Mouse (Mus musculus) thymus, postnatal 4 days (tissue): ENCODE measurements around the gene Fignl2.
A peak's percentile ranks its signal among the peaks of the same experiment; 100 is the strongest.
"Not testable (repeated sequence)": the region's sequence is repeated elsewhere in the genome, so short reads cannot be mapped to it uniquely, and the experiment has no call there.

Experiments
- DNase-seq: peaks from one replicate; pipeline ENCODE4 v3.0.0; 2021

The Fignl2 gene

DNA sequence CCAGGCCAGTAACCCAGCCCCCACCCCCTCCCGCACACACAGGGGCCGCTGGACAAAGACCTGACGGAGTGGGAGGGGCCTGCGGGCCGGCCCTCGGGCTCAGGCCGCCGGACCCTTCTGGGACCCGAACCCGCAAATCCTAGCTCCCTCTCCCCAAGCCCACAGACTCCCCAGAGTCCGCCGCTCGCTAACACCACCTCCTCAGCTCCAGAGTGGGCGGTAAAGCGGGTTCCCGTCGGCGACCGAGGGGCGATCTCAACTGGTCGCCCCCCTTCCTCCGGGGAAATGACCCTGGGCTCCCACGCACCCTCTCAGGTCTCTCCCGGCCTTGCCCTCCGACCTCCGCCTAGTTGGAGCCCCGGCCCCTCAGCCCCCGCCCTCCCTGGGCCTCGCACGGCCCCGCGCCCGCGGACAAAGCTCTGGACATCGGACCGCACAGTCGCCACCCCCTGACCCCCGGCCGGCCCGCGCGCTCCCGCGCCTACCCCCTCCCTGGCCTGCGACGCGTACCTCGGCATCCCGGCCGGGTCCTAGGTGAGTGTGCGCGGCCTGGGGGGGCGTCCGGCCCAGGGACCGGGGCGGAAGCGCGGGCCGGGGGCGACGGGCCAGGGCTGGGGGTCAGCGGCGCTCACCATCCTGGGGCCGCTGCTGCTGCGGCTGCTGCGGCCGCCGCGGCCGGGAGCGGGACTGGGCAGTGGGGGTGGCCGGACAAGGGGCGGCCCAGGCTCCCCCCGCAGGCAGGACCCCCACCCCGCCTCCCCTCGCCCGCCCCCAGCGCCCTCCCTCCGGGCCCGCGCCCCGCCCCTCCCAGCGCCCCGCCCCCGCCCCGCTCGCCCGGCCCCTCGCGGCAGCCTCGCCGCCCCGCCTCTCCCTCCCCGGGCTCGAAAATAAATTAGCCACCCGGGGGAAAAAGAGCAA, at the start of gene Fignl2:
Gene Fignl2, minus strand, starts transcription at position 755 of the 918 bp plus-strand sequence.
- no peak for DNase-seq

DNA sequence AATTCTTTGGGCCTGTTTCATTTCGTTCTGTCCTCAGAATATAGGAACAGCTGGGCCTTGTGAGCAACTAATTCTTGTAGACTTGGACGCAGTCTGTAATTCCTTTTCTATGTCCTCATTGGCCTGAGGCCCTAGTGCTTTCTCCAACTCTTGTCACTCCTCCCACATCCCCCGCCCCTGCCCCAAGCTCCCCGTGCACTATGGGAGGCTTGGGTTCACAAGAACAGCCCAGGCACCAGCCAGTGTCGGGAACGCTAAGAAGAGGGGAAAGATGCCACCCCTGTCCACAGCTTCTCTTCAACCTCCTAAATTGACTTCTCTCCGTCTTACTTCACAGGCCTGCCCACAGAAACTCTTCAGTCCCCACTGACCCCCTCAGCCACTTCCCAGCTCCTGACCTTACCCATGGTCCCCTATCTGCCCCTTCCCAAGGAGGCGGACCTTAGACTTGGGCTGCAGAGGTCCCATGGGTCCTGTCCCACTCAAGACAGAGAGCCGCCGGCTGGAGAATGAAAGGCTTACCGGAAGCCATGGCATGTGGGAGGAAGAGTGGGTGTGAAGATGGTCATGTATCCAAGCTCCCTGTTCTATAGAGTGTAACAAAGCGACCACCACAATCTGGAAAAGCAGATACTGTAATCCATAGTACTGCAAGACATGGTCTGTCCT, 48.6 kb upstream of the Fignl2 start:
- no peak for DNase-seq

DNA sequence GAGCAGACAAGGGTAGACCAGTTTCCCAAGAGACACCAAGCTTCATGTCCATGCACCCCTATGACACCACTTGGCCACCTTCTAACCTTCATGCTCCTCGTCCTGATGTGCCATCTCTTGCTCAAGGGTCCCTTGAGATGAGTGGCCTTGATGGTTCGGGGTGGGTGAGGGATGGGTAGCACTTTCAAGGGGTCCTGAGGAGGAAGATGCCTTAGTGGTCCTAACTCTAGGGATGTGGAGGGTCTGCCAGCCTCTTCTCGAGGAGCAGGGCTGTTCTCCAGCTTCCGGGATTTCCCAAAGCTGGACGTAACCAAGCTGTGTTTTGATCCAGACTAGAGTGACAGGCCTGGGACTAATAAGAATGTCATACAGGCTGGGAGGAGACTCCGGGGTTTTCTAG, 47.2 kb upstream of the Fignl2 start:
- no peak for DNase-seq

DNA sequence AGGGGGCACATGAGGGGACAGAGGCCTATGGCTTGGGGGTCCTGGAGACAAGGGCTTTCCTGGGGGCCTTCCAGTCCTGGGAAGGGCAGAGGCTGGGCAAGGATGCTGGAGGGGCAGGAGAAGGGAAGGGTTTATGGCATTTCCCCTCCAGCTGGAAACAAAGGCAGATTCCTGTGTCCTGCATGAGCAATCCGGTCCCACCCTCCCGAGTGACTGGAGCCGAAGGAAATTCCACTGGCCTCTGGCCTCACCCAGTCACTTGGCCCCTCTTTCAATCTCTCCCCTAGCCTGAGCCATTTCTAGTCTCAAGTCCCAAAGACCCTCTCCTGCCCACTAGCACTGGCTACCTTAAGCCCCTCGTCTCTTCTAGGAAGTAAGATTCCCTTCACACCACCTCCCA, 44.8 kb upstream of the Fignl2 start:
- DNase-seq = no peak

DNA sequence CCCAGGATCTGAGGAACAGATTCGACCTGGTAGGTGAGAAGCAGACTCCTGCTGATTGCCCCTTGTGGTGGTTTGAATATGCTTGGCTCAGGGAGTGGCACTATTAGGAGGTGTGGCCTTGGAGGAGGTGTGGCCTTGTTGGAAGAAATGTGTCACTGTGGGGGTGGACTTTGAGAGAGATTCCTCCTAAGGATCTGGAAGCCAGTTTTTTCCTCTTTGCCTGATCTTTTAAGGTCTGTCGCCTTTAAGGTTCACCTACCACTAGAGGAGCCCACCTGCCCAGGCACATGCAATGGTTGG, 43.9 kb upstream of the Fignl2 start:
- DNase-seq = no peak

DNA sequence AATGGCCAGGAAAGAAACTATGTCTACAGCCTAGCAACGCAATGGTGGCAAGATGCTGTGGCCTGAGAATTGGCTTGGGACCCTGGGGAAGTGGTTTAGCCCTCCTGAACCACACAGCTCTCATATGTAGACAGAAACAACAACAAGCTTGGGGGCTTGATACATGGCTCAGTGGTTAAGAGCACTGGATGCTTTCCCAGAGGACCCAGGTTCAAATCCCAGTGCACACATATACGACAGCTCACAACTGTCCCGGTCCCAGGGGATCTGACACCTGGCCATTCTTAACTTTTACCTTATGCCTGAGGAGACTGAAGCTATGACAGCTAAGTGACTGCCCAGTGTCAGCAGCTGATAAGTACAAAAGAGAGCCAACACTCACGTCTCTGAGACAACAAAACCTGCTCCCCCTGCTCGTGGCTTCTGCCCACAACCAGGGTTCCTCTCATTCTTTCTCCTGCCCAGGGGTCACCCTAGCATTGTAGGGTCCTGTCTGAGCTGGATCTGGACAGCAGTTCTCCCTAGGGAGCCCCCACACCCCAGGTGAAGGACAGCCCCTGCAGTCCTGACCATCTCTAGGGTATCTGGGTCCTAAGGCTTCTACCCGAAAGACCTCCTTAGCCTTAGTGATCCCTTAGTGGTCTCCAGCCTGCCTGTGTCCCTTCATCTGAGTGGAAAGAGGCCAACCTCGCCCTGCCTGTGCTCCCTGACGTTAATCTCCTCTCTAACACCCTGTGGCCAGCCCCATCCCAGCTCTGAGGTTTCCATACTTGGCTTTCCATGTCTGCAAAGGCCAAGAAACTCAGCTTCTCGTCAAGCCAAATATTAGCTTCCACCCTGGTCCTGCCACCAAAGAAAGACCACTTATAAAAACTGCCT, 43.3 kb upstream of the Fignl2 start:
- no peak for DNase-seq

DNA sequence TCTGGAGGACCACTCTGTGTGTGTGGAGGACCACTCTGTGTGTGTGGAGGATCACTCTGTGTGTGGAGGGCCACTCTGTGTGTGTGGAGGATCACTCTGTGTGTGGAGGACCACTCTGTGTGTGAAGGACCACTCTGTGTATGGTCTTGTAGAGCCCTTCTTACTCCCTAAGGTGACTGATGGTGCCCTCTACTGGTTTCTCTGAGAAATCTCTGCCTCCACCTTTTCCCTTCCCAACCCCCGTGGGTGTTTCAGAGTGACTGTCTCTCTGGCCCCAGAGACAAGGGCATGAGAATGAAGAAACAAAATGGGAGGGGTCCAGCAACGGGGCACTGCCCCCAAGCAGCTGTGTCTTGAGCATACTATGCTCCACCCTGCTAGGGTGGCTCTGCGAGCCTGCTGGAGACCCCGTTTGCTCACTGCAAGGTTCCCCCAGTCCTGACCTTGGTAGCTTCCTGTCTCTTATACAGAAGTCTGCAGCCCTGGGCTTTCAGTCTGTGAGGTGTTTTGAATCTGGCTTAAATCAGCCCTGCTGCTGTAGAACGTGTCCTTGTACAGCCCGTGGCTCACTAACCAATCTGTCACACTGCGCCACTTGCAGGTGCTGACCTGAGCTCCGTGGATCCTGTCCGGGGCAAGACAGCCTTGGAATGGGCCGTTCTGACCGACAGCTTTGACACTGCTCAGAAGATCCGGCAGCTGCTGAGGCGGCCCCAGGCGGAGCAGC, 40.2 kb upstream of the Fignl2 start:
- DNase-seq = no peak

DNA sequence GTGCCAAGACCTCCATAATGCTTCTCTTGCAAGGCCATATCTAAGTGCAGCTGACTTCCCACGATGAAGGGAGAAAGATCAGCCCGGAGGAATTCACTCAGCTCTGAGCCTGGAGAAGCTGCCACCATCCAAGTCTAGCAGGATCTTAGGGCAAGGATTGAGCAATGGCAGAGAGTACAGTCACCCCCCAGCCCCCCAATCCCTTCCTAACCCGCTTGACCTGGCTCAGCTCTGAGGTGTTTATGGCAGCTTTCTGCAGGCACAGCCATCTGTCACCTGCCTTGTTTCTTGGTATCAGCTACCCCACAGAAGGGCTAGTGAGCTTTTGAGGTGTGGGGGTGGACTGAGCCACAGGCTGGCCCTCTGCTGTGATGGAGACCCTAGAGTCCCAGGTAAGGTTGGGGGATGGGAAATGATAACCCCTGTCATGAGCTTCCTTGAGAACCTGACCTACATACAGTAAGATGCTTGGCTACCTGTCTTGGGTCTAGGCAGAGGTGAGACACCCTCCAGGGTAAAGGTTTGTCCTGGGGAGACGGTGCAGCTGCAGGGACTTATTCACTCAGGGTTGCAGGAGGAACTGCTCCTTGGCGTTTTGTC, 37.2 kb upstream of the Fignl2 start, which contains the start of gene Ankrd33:
Gene Ankrd33, plus strand, starts transcription at position 245 of the 600 bp plus-strand sequence.
- DNase-seq = no peak

DNA sequence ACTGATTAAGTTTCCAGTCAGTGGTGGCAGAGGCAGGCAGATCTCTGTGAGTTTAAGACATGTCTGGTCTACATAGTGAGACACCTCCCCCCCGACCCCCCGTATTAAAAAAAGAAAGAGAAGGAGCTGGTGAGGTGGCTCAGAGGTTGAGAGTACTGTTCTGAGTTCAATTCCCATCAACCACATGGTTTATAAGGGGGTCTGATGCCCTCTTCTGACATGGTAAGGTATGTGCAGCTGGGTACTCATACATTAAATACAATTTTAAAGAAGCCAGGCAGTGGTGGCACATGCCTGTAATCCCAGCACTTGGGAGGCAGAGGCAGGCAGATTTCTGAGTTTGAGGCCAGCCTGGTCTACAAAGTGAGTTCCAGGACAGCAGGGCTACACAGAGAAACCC, 35.4 kb upstream of the Fignl2 start:
- not testable (repeated sequence) for DNase-seq

DNA sequence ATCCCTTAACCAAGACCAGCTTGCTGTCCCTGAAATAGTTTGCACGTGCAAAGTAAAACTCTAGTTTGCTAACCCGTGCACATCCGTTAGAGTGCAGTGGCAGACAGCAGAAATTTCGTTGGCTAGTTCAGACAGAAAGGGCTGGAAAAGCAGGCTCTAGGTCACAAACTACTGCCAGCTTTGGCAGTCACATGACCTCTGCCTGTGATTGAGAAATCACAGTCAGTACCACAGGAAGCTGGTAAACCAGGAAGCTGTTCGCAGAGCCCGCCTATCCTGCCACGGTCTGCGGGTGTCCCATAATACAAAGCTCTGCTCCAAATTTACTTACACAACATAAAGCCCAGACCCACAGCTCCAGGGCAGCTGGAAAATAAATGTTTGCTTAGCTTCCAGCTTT, 34.8 kb upstream of the Fignl2 start:
- no peak for DNase-seq

DNA sequence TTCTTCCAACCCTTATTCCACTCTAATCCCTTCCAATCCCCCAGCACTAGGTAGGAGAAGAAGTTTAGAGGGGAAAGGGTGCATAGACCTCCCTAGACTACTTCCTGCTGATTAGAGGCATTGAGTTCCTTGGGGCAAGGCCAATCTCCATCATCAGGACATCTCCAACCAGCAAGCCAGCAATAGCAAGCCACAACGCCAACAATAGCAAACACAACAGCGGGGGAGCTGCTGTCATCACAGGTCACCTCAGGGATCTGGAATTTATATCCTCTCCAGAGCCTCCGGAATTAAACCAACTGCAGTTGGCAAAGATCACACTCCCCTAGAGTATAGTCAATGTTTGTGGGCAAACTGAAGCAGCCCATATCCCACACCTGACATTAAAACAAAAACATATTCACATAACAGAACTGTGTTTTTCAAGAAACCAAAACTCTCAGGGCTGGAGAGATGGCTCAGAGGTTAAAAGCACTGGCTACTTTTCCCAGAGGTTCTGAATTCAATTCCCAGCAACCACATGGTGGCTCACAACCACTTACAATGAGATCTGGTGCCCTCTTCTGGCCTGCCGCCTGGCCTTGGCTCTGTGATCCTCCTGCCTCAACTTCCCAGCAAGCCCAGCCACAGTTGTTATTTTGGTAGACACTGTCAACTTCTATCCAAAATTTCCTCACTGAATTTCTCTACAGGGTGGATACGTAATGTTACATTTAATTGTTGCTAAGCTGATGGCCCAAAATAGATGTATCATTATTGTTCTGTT, 29.7 kb upstream of the Fignl2 start:
- DNase-seq = no peak

DNA sequence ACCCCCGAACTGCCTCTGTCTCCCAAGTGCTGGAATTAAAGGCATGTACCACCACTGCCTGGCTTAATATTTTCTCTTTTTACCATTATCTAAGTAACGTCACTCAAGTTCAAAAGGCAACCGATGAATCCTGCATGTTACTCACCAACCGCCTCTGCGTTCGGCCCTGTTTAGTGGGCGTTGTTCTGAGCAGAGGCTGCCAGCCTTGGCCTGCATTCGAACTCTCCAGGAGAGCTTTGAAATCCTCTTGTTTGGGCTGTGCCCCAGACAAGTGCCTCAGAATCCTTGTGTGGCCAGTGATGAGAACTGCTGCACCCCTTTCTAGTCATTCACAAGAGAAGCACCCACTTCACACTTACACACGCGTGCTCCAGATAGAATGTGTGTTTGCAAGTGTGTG, 27.6 kb upstream of the Fignl2 start:
- DNase-seq = no peak

DNA sequence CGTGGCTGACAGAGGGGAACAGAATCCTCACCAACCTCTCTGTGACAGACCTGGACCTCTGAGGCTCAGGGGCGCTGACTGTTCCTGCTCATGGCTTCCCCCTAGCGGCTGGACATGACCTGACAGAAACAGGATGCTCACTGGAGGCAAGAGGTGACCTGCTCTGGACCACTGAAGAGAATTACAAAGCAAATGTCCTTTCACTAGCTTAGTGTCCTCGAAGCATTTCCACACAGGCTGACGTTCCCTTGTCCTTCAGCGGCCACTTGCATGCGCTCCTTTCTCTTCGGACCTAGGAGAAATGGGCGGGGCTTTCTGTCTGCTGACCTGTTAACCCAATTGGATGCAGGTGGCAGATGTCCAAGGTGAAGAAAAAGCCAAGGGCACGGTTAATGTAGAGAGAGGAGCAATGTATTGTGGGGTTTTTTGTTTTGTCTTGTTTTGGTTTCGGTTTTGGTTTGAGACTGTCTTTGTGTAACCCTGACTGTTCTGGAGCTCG, 27.2 kb upstream of the Fignl2 start:
- peak; percentile 86 for DNase-seq

DNA sequence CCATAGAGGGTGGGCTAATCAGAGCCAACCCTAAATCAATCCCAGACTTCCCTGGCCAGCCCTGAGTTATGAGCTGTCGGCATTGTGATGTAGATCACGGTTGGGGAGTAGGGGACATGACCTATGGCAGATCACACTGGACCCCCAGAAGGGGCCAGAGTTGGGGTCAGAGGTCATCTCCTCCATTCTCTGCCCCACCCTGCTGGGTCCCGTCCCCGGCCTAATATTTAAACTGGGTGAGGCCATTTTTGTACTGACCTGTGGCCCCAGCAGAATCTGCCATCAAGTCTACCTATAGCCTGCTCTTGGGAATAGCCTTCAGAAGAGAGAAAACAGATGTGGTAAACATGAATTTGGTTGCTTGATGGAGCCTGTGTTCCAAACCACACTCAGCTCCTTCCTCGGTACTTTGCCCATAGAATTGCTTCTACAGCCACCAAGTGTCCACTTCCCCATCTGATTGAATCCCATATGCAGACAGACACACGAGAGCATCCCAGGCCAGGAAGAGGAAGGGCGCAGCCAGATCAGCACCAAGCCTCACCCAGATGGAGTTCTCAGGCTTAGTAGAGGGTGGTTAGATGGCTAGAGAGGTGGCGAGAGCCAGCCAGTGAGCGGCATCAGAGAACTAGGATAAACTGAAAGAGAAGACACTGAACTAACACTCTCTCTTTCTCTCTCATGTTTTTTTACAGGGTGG, 25.4 kb upstream of the Fignl2 start:
- no peak for DNase-seq

DNA sequence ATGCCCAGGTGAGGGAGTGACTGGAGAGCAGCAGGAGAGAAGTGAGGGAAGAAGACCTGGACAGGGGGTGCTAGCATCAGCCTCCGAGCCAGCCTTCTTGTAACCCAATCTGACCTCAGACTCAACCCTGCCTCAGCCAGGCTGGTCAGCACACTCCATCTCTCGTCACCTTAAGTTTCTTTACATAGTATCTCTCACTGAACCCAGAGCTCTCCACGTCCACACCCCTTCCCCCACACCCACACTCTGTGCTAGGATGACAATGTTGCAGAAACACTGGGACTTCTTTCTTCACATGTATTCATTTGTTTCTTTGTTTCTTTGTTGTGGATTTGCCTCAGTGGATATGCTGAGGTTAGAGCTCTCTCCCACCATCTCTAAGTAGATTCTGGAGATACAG, 22.6 kb upstream of the Fignl2 start:
- no peak for DNase-seq

DNA sequence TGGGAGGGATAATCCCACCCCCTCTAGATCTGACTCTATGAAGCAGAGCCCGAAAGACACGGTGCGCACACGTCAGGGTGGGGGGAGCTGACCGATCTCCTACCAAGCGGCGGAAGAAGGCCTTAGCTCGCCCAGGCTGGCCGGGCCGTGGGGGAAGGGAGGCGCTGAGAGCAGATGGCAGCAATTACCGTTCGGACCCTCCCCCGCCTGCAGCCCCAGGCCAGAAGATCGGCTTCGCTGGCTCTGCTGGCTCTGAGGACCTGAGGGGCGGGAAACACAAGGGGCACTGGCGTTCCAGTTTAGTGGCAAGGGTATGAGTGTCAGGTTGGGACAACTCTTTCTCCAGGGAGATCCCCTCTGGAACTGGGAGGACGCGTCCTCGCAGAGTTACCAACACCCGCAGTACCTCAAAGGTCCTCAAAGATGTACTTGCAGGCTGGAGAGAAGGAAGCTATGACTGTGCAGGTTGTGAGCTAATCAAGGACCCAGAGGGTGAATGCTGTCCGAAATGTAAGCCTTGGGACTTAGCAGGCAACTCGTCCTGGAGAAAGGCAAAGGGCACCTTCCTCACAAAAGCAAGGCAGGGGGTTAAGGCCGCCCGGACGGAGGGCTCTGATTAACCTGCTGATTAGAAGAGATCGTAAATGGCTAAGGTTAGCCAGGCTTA, 19.8 kb upstream of the Fignl2 start:
- no peak for DNase-seq

DNA sequence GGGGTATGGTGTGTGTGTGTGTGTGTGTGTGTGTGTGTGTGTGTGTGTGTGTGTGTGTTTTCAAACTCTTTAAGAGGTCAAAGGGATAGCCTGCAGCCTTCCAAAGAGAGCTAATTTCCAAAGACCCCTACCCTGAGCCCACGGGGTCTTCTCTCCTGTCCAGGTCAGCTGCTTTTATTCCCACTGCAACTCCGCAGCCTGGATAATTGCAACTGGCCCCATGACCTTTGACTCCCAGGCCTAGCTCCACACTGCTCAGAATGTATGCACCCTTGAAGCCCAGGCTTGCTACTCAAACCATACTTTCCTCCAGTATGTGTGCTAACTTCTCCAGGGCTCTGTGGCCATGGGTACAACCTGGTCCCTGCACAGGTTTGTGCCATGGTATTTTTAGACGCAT, 17.0 kb upstream of the Fignl2 start:
- no peak for DNase-seq

DNA sequence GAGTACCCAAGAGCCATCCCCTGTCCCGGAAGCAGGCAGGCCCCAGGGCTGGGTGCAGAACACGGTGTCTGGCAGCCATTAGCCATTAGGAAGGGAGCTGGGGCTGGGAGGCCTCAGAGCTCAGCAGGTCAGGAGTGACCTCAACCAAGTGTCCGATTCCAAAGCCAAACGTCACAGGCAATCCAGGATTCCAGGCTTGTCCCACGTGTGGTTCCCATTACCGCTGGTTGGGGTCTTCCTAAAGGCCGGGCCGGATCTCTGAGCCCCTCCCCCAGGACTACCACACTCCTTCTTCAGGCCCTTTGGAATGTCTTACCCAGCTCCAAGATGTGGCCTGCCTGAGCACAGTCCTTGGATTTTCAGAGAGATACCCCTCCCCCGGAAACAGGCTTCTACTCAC, 16.6 kb upstream of the Fignl2 start:
- no peak for DNase-seq

DNA sequence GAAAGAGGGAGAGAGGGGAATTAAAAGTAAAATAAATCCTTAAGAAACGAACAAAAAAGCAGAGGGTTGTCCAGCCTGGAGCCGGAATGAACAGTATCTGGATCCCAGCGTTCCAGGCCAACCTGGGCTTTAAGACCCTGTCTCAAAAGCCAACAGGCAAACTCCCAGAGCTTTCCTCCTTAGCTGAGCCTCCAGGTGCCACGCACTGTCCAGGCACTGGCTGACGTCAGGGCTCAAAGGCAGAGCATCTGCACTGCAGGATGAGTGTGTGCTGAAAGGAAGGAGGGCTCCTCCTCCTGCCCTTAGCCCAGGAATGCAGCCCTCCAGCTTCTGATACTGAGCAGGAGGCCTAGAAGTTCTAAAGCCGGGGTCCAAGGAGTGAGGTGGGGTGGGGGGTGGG, 15.6 kb upstream of the Fignl2 start:
- DNase-seq = no peak
